Mouse (Mus musculus): ENCODE measurements around the gene Ankrd44.

Gene Ankrd44

DNA sequence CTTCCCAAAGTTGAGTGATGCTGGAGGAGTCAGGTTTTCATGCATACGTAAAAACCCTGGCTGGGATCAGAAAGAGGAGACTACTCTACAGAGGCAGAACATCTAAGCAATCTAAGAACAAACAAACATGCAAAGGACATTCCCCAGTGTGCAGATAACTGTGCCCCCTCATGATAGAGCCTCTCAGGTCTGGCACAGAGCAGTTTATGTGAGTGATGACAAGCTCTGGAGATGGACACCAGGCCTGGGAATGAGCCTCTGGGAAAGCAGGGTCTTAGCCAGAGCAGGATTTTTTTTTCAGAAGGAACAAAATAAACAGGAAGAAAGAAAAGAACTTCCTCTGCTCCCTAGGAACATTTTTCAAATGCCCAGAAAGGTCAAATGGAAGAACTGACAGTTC is 176.2 kb downstream of the Ankrd44 start:
- no peak for DNase-seq

DNA sequence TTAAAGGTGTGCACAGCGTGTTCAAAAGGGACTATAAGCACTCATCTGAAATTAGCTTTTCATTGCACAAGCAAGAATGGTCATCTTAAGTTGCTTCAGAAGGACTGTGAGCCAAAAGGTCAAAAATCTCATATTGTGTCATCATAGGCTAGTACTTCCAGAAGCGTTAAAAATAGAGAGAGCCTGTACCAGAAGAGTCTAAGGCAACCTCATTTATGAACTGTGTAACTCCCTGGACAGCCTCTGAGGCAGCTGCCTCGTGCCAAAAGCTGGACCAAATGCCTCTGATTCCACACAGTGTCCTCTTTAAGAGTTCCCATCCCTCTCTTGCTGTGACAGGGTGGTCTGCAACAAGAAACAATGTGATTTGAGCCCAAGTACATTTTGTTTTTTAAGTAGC is 176.7 kb downstream of the Ankrd44 start:
- DNase-seq, result no peak

DNA sequence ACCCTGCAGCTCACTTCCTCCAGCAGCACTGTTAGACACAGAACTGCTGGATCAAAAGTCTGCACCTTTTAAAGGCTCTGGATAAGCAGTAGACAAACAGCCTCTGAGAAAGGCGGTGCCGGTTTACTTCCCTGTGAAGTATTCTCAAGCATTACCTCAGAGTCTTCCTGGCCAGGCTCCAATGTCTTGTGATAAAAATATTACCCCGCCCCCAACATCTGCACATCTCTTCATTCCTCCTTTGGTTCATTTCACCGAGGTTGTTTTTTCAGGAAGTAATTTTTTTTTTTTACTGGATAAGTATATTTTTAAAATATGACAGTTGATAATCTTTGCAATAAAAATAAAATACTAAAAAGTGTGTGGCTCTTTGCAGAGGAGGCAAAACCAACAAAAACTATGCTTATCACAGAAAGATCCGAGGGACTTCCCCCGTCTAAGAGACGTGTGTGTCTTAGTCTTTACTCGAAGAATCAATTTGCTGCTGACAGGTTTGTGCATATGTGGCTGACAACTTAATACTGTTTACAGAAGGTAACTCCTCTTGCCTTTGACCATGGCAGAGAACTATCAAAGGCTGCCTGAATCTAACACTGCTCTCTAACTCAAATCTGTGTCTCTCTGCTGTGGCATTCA is 178.3 kb downstream of the Ankrd44 start:
- peak; percentile 12 to 24 for DNase-seq

DNA sequence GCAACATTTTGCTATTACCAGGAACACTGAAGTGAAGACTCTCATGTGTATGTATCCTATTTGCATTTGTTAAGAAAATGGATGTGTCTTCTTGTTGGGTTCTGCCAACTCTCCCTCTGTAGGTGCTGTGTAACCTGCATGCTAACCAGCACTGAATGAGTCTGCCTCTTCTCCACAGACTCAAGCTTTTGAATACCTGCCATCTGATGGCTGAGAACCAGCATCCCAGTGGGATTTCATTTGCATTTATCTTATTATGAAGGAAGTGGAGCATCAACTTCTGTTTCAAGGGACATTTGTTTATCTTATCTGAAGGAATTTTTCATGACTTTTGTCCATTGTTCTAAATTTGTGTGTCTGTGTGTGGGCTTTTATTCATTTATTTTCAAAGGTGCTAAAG is 180.5 kb downstream of the Ankrd44 start:
- DNase-seq, result no peak

DNA sequence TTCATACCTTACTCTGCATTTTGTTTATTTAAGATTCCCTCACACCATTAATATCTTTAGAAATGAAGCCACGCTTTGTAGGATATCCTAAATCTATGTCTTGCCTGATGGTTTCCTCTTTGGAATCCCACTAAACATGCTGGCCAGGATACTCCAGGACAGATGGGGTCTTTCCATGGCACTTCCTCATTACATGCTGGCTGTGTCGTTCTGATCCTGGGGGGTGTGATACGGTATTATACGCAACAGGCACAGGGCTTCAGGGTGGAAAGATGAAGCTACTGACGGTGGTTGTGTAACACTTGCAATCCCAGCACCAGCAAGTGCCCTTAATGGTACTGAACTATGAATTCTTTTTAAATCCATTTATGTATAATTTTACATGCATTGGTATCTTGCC is 182.0 kb downstream of the Ankrd44 start:
- no peak for DNase-seq

DNA sequence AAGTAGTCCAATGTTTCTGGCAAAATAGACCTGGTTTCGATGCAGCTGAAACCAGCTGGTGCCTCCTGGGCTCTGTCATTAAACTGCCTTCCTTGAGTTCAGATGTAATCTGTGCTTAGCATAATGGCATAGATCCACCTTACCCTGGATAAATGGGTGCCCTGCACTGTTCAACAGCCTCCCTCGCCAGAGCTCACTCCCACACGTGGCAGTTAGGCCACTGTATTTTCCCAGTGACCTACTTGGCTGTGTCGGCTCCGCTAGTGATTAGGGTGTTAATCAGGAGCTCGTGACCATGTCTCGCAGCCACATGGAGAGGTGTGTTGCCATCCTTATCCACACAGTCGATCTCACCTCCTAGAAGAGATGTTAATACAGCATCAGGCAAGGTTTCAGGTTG is 183.1 kb downstream of the Ankrd44 start:
- DNase-seq, result no peak

DNA sequence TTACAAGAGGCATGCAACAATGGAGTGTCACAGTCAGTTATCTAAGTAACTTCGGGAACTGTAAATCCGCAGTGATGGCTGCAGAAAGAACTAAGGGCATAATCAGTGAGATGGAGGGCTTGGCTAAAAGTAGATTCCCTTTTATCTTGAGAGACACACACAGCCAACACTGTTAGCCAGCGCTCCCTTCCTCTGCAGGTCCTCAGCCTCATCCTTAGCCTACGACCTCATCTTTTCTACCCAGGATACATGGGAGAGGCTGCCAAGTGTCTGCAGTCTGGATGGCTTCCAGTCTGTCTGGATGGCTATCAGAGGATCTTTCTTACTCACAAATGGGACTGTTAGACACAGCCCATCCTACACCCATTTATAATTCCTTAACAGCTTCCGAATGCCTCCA is 185.3 kb downstream of the Ankrd44 start:
- DNase-seq, result no peak

DNA sequence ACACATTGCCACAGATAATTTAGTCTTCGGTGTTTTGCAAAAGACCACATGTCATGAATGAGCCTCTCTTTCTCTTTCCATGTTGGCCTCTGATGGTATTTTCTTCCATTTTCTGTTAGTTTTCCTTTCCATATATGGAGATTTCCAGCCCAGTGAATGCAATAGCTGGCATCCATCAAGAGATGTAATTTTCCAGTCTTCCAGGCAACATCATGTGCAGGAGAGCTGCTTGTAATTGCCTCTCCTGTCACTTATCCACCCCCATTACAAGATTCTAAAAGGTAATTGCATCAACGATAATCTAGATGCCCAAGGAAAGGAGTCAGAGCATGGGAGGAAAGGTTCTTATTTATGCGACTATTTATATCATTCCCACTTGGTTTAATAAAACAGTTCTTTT is 188.7 kb downstream of the Ankrd44 start:
- DNase-seq, result no peak

DNA sequence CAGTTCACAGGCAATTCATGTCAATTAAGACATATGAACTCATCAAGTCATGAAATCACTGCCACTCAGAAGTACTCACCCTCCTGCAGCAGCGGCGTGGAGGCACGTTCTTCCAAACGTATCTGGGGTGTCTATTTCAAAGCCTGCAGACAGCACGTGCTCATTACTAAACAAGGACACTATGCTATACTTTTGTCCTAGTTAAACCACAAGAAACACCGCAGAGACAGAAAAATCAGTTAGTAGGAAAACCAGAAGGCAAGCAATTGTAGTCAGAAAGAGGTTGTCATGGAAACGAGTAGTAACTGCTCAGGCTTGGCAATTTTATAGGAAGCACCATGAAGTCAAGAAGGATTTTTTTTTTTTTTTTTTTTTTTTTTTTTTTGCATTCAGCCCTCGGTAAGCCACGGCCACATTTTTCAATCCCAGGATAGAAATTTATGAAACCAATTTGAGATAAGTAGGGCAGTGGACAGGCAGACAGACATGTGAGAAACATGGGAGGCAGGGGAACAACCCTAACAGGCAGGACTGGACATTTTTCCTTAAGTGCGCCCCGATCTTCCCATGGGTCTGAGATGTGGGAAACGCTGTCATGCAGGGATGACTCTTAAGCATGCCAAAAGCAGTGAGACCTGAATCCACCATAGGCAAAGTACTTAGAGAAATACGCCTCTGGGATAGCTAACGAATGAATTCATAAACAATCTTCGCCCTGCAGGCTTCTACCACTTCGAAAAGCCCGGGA is 191.1 kb downstream of the Ankrd44 start:
- no peak for DNase-seq

DNA sequence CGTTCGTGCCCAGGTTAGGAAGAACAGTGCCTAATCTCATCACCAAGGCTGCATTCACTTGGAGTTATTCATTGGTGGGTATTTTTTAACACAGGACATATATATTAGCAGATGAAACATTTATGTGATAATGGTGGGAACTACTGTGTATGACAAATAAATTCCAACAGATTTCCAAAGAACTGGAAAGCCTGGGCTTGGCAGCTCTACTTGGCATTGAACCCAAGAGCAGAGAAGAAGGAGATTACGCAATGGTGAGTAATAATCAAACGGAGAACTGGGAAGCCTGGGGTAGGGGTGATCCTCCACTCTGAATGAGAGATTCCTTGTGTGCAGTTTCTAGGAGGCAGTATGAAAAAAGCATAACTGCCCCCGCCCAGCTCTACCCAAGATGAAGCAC is 196.9 kb downstream of the Ankrd44 start:
- DNase-seq, result no peak

DNA sequence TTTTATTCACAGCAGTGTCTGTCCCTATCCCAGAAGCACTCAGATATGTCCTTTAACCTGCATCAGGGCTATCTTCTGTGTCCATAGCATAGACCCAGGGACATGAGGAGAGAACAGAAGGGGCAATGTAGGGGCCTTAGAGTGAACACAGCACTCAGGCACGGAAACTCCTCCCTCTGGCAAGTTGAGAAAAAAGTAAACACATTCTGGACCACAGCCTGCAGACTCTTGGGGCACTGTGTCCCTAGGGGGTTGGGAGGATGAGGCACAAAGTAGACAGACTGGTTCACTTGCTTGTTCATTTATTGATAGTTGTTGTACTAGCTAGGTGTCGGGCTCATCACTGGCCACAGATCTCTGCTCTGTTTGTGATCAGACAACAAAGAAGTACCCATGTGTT is 199.6 kb downstream of the Ankrd44 start:
- DNase-seq, result no peak

DNA sequence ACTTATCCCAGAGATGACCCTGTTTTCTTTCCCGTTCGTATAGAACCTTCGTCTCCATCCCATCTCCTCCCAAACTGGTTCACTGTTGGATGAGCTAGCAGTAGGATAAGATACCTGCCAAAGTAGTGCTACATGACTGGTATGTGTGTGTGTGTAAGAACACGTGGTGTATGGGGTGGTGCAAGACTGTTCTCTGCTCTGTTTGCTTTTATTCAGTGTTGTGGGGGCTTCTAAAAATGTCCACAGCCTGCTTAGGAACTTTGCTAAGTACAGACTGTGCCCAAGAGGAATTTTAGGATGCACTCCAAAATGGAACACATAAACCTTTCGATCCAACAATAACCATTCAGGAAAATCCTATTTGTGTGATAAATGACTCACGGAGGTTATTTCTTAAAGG is 209.3 kb downstream of the Ankrd44 start:
- DNase-seq, result no peak

DNA sequence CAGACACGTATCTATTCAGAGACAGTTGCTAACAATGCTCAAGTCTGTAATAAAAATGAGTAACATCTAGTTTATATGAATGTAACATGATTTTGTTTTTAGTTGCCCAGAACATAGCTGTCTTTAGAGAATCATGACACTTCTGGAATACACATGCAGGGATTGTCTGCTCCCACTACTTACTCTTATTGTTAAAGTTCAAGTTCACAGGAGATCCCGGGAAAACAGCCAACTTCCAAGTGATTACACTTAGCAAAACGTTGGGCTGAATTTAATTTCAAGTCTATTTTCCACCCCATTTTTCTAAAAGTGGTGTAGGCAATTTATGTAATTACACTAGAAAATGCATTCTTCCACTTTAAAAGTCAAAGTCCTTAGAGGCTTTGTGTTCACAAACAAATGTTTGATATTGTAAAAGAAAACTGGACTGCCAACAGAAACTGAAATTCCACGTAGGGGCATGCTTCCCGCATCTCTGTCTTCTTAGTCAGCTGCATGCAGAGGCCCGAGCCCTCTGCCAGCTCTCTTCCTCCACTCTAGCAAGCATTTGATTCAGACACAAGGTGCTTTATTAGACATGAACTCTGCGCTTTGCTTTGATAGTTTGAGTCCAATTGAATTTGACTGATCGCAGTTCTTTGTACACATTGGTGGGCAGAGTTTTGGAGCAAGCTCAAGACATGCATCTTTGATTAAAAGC is 211.0 kb downstream of the Ankrd44 start:
- no peak for DNase-seq

DNA sequence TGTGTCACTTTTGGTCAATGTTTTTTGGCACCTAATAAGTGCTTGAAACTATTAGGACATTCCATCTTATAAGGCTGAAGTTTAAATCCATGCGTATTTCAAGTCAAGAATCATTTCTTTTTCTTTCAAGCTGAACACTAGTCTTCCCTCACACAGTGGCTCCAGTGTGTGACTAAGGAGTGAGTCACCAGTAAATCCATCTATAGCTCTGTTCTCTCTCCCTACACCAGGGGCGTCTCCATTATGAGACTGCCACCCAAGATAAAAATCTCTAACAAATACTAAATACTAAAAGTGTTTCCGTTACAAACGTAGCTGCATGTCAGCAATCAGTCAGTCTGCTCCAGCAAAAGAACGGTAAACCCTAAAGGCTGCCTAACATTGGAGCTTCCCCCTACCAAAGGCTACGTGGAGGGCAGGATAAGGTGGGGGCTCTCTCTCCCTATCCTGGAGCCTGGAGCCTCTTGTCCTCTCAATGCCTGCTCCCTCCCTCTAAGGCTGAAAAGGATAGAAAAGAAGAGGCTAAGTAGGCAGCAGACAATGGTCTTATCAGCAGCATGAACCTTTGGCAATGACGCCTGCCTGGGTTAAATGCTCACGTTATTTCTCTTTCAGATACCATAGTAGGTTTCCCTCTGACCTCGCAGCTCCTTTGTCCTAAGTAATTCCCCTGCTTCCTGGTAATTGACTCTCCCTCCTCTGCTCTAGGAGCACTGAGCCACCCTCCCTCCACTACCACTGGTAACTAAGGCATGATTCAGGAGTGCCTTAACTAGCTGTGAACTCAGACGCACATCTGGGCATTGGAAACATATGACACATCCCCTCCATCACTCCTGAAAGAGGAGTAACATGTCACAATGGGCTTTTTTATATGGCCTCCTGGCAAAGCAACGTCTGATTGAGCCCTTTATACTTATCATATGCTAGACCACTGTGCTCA is 212.7 kb downstream of the Ankrd44 start:
- DNase-seq, result no peak

DNA sequence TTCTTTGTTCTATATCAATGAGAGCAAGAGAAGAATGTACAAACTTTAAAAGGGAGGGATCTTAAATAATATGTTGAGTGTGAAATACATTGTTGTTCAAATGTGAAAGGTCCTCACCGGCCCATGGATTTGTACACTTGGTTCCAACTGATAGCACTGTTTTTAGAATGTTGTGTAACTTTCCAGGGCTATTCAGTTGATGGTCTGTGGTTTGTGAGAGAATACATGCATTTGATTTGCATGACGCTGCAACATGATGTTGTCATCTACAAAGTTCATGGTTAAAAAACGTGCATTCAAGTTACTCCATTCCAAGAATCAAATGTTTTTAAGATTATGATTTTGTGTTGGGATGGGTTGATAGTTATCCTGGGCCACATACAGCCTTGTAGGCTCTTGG is 214.6 kb downstream of the Ankrd44 start:
- no peak for DNase-seq

DNA sequence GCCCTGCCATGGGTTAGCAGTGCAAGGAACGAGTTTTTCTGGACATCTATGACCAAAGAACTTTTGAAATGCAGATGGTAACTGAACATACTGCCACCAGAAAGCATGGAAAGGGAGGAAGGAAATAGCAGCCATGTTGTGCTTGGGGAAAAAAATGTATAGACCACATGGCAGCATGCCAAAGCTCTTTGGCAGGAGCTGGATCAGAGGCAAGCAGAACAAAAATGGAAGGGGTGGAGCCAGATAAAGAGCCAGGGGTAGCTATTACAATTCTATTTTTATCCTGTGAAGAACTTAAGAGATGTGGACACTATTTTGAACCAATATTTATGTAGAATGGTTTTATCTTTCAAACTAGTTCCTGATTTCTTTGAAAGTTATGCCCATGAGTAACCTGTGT is 215.6 kb downstream of the Ankrd44 start:
- DNase-seq, result no peak

DNA sequence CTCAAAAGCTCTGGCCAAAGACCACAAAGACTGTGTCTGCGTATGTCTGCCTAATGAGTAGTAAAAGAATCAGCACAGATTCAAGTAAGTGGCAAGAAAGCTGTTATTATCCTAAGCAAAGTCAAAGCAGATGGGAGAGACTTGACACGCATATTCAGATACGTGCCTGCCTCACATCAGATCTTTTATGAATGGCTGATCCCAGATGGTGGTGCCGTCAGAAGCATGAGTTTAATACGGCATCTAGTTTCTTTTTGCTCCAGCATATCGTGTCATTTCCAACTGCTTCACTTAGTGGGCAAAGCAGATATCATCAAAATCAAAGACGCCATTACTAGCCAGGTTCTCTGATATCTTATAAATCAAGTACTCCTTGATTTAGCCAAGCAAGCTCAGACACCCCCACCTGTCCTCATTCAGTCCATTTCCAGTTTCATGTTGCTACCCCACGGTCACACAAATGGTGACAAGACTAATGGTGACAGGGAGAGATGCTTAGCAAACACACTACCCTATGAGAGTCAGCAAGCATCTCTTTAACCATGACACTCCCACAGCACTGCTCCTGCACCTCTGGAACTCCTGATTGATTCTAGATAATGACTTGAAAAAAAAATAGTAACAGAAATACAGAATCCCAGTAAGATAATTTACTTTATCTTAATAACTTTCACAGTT is 218.2 kb downstream of the Ankrd44 start:
- DNase-seq, result no peak

DNA sequence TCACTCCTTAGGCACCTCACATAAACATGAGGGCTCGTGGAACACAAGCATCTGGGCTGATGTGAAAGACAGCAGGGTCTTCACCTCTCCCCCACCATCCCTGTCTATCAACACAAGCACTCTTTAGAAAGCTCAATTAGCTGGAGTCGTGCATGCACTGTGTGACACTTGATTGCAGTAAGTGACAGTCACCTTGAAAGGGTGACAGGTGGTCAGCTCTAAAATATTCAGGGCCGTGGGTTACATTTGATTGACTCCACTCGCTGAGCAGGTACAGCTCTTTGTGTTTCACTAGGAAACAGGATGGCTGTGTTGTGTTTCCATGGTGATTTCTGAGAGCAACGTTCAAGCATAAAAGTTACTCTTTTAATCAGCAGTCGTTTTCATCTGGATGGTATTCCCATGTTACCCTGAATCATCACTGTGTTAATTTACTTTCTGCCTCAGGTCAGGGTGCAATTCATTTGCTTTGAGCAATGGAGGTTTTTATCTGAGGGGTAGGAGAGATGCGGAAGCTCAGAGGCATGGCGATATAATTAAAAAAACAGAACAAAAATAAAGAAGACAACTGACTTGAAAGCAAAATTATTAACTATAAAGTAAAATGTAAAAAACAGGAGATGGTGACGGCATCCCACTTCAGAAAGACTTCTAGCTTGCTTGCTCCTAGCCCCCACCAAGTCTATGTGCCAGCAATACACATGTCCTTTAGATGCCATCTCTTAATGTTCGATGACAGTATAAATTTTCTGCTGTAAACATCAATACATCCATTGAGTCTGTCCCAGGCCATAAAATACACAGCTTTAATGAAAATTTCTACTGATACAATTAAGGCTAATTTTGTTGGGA is 218.9 kb downstream of the Ankrd44 start:
- DNase-seq, result peak in 1 of 2 experiments; percentile 4

DNA sequence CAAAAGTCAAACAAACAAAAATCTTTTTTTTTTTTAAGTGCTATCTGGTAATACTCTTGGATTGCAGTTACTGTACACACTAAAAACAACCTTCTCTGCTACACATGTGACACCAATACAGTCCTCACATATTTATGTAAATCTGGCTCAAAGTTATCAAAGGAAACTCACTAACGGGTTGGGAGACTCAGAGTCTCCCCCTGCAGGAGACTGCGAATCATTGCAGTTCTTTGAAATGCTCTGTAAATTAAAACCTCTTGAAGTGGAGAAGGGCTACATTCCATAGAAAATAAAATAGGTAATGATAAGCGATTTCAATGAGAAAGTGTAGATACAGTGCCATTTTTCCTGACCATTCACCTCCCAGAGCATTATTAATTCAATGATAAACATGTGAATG is 219.6 kb downstream of the Ankrd44 start:
- DNase-seq, result peak; percentile 36 to 39

DNA sequence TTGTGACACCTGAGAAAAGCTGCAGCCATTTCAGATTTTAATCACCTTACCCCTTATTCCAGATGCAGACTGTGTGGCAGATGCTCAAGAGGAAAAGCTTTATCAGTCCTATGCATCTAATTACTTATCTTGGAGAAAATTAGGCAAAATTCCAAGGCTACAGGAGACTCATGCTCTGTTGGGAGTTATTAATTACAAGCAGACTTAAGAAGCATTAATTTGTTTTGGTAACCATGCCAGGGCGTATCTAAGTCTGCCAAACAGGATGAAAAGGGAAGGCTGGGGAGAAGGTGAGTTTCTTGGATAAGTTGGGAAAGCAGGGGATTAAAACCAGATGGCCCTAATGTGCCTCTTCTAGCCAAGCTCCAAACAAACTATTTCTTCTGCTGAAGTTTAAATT is 222.7 kb downstream of the Ankrd44 start:
- no peak for DNase-seq

DNA sequence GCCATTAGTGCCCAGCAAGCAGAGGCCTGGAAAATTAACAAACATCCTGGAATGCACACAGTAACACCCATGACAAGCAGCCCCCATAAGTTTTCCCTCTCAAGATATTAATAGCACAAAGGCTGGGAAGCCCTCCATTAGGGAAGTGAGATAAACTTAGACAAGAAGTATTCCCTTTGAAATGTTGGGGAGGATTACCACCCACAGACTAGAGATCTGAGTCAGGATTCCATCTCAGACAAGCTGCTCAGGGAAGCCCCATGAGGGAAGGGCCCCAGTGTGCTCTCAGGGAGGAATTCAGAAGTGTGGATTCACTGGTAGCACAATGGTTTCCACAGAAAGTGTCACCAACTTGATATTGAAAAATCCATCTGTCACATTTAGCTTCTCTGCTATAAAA is 223.3 kb downstream of the Ankrd44 start:
- DNase-seq, result no peak

DNA sequence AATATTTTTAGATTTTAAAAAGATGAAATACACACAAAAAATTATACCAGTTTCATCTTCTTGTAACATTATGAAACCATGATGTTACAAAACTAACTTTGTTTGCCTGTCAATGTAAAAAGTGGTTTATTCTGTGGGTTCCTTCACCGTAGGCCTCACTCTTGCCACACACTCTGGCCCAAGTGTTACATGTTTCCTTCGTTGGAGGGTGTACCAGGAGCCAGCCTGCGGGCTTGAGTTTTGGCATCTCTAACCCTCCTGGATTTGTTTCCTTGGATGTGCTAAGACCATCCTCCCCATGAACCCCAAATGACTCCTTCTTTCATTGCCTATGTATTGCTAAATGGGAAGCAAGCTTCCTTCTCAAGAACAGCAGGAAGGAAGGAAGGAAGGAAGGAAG is 230.8 kb downstream of the Ankrd44 start:
- no peak for DNase-seq
